Mouse (Mus musculus) midbrain, embryonic 10.5 days (tissue): ENCODE measurements at regions not wholly inside any gene's neighbourhood (a gene's known extent, or its start where the extent isn't known, plus 50 kb on each side); places are given as distances from the start of the nearest gene placed in this dataset.

ENCODE experiments used
- DNase-seq: peaks from one replicate; pipeline ENCODE4 v3.0.0-alpha.2; 2017; ENCODE audit warnings: low spot score
- H3K27ac ChIP-seq: fragments of 300-500 bp; sonication (generic); replicated peaks from 2 replicates; pipeline ENCODE4 v1.5.1; 2016; ENCODE audit warnings: mild to moderate bottlenecking
- H3K27me3 ChIP-seq: fragments of 300-500 bp; sonication (generic); 2 replicates; pipeline ENCODE4 v1.6.1; 2016; ENCODE audit warnings: low read depth, mild to moderate bottlenecking; ENCODE audit not compliant: poor library complexity, severe bottlenecking
- H3K36me3 ChIP-seq: fragments of 300-500 bp; sonication (generic); 2 replicates; pipeline ENCODE4 v1.6.1; 2016; ENCODE audit warnings: mild to moderate bottlenecking, moderate library complexity
- H3K4me1 ChIP-seq: fragments of 300-500 bp; sonication (generic); 2 replicates; pipeline ENCODE4 v1.6.1; 2016
- H3K4me3 ChIP-seq: fragments of 300-500 bp; sonication (generic); 2 replicates; pipeline ENCODE4 v1.5.1; 2016; ENCODE audit warnings: mild to moderate bottlenecking, moderate library complexity
- H3K9me3 ChIP-seq: fragments of 300-500 bp; sonication (generic); replicated peaks from 2 replicates; pipeline ENCODE4 v1.6.1; 2016; ENCODE audit warnings: mild to moderate bottlenecking
- WGBS: fragments of 180-500 bp; shearing (Covaris S2); methylation state at CpG from one replicate; pipeline ENCODE4 v1.1.7; 2016; 5-methylcytosine and 5-hydroxymethylcytosine counted together

GRCm38 (mm10) chr6:148719062-148719461, 112.2 kb downstream of the Ipo8 start:
- H3K4me1 ChIP-seq = no peaks in the 10 kb centered on the region
- DNase-seq = no peak
- no peaks in the 10 kb centered on the region for H3K36me3 ChIP-seq
- no peaks in the 10 kb centered on the region for H3K27me3 ChIP-seq
- H3K9me3 ChIP-seq = no peaks in the 10 kb centered on the region
- H3K27ac ChIP-seq = no peak overlapping the region
- H3K4me3 ChIP-seq = no peak overlapping the region

DNA sequence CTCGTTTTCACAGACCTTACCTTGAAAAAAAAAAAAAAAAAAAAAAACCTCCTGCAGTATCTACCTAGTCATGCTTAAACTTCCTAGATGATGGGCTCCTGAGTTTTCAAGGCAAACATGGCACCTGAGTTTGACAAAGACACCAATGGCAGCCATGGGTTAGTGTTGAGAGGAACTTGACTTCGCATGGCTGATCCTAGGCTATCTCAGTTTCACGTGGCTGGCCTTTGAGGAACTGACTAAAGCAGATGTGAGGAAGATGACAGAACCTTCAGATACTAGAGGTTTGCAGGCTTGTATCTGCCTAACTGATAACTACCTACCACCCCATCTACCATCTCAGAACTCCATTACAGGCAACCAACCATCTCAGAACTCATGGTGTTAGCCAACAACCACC, 120.9 kb downstream of the Ipo8 start:
- H3K9me3 ChIP-seq = no peaks in the 10 kb centered on the region
- no peak overlapping the region for H3K4me3 ChIP-seq
- no peak overlapping the region for H3K27ac ChIP-seq
- H3K27me3 ChIP-seq = no peaks in the 10 kb centered on the region
- DNase-seq = no peak
- 86% methylated on average over 3 of the region's 3 CpGs for WGBS
- H3K36me3 ChIP-seq = no peaks in the 10 kb centered on the region
- H3K4me1 ChIP-seq = no peaks in the 10 kb centered on the region

GRCm38 (mm10) chr6:148708389-148708788, 122.9 kb downstream of the Ipo8 start:
- no peak for DNase-seq
- Histone ChIP-seq H3K36me3 (no peaks in the 10 kb centered on the region), H3K27ac (no peak overlapping the region), H3K4me1 (no peaks in the 10 kb centered on the region), H3K4me3 (no peak overlapping the region), H3K27me3 (no peaks in the 10 kb centered on the region), H3K9me3 (no peaks in the 10 kb centered on the region)
- WGBS = 82% methylated on average over 2 of the region's 2 CpGs

DNA sequence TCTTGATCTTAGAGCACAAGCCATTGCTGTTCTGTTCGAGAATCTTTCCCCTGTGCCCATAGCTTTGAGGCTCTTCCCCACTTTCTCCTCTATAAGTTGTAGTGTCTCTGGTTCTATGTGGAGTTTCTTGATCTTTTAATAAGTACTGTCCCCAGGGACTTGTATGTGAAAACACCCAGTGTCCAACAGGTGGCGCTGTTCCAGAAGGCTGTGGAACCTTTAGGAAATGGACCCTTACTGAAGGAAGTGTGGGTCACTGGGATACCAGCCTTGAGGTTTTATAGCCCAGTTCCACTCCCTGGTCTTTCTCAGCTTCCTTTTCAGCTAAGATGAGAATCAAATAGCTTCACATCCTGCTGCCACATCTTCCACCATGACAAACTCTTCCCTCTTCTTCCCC, 125.6 kb downstream of the Ipo8 start:
- Histone ChIP-seq H3K27ac (no peak overlapping the region), H3K27me3 (no peaks in the 10 kb centered on the region), H3K36me3 (no peaks in the 10 kb centered on the region), H3K4me3 (no peak overlapping the region), H3K4me1 (no peaks in the 10 kb centered on the region), H3K9me3 (no peaks in the 10 kb centered on the region)
- peak; percentile 45 for DNase-seq
- 36% methylated on average over 2 of the region's 2 CpGs for WGBS

DNA sequence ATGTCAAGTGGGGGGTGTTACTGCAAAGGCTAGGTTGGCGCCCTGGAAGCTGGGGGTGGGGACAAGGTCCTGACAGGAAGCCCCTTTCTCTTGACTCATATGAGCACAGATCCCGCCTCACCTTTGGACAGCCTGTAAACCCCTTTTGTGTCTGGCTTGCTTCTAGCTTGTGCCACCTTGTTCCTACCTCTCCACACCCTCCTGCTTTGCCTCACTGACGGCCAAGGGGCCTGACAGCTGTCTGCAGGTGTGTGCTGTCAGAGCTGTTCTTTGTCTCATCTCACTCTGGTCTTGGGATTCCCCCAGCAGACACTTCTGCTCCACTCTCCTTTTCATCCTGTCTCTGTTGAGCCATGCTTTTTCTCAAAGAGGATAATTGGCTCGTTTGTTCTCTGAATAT, 137.9 kb downstream of the Ipo8 start:
- Histone ChIP-seq H3K4me1 (no peaks in the 10 kb centered on the region), H3K27ac (no peak overlapping the region), H3K36me3 (no peaks in the 10 kb centered on the region), H3K9me3 (no peaks in the 10 kb centered on the region), H3K27me3 (no peaks in the 10 kb centered on the region), H3K4me3 (no peak overlapping the region)
- 53% methylated on average over 4 of the region's 4 CpGs for WGBS
- no peak for DNase-seq

DNA sequence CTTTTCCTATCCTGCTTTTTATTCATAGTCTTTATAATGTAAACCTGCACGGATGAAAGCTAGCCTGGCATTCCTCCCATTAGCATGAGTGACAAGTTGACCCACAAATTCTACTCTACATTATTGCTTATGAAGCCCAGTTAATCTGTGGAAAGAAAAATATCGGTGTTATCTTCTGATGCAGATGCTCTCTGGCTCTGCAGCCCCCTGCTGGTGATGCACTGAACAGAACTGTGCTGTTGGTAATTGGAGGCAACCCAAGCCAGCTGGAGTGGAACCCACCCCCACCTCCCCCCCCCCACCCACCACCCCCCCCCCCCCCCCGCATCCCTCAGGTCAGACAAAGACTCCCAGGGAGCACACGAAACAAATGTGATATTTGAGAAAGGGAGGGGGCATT, 143.5 kb downstream of the Ipo8 start:
- no peak overlapping the region for H3K4me3 ChIP-seq
- H3K27me3 ChIP-seq = no peaks in the 10 kb centered on the region
- no peaks in the 10 kb centered on the region for H3K9me3 ChIP-seq
- no peak overlapping the region for H3K27ac ChIP-seq
- no peaks in the 10 kb centered on the region for H3K4me1 ChIP-seq
- DNase-seq = peak; percentile 32
- H3K36me3 ChIP-seq = no peaks in the 10 kb centered on the region
- 43% methylated on average over 4 of the region's 4 CpGs for WGBS

DNA sequence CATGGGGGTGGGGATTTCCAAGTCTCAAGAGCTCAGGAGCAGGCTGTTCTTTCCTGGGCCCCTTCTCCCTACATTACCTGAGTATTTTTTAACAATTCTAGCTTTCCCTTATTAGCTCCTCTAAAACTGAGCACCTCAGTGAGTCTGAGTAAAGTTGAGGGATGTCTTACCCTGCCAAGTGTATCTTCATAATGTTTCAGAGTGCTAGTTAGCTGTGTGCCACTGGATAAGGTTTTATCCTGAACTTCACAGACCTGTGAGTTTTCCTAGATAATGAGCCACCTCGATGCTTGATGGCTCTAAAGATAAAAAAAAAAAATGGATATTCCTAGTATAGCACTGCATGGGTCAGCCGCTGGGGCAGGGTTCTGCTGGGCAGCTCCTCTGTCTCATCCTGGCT, 171.1 kb downstream of the Ipo8 start:
- no peak for DNase-seq
- Histone ChIP-seq H3K4me1 (peaks cover 8% of the 10 kb centered on the region; the same call in 1 of the 2 replicates), H3K36me3 (no peaks in the 10 kb centered on the region), H3K9me3 (no peaks in the 10 kb centered on the region), H3K27ac (no peak overlapping the region), H3K4me3 (no peak overlapping the region), H3K27me3 (no peaks in the 10 kb centered on the region)
- 85% methylated on average over 2 of the region's 2 CpGs for WGBS

DNA sequence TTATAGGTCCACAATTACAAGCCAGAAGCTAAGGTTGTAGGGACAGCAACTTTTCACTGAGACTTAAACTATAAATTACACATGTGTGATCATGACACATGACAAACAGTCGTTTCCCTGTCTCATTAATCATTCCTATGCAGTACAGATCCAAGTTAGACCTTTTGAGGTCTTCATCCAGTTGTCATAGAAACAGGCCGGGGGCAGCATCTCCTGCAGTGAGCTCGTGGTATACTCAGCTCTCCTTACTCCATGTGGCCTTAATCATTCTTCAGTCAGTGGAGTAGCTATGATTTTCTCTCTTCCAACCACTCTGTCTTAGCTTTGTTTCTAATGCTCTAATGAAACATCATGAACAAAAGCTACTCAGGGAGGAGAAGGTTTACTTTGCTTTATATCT, 178.1 kb downstream of the Ipo8 start:
- no peaks in the 10 kb centered on the region for H3K27me3 ChIP-seq
- 60% methylated on average over 3 of the region's 3 CpGs for WGBS
- no peaks in the 10 kb centered on the region for H3K36me3 ChIP-seq

DNA sequence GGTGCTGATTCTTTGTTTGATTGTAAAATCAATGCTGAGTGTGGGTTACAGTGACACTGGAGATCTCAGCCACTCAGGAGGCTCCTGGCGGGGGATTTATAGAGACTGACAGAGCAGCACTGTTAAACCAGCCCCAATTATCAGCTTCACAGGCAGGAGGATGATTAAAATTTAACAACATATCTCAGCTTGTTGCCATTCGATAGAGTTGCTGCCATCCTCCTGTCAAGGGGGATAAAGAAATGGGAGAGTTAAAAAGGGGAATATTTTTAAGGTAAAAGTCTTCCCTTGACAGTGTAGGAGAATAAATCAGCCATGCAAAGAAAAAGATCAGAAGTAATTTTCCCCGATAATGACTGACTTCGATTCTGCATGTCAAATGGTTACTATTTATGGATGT, 178.8 kb downstream of the Ipo8 start:
- H3K27ac ChIP-seq = no peak overlapping the region
- H3K4me1 ChIP-seq = peaks cover 9% of the 10 kb centered on the region
- no peak overlapping the region for H3K4me3 ChIP-seq
- no peaks in the 10 kb centered on the region for H3K36me3 ChIP-seq
- 90% methylated on average over 4 of the region's 4 CpGs for WGBS
- no peaks in the 10 kb centered on the region for H3K9me3 ChIP-seq
- DNase-seq = no peak
- H3K27me3 ChIP-seq = no peaks in the 10 kb centered on the region

More for the DNA sequence above, 178.1 kb downstream of the Ipo8 start:
- Histone ChIP-seq H3K4me1 (peaks cover 12% of the 10 kb centered on the region), H3K9me3 (no peaks in the 10 kb centered on the region), H3K4me3 (no peak overlapping the region), H3K27ac (no peak overlapping the region)
- no peak for DNase-seq

- Histone ChIP-seq H3K27me3 (no peaks in the 10 kb centered on the region), H3K27ac (no peak overlapping the region), H3K36me3 (no peaks in the 10 kb centered on the region), H3K4me1 (peaks cover 9% of the 10 kb centered on the region), H3K4me3 (no peak overlapping the region), H3K9me3 (no peaks in the 10 kb centered on the region)
- 80% methylated on average over 2 of the region's 2 CpGs for WGBS
- DNase-seq = no peak
These were observed 183.6 kb downstream of the Ipo8 start for GRCm38 (mm10) chr6:148647423-148648390.

- H3K4me1 ChIP-seq = no peaks in the 10 kb centered on the region
- H3K9me3 ChIP-seq = no peaks in the 10 kb centered on the region
- H3K27me3 ChIP-seq = no peaks in the 10 kb centered on the region
- H3K4me3 ChIP-seq = no peak overlapping the region
- WGBS = 72% methylated on average over 1 of the region's 1 CpGs
- no peaks in the 10 kb centered on the region for H3K36me3 ChIP-seq
- no peak for DNase-seq
- no peak overlapping the region for H3K27ac ChIP-seq
These were observed 190.7 kb downstream of the Ipo8 start for GRCm38 (mm10) chr6:148640595-148640994.

GRCm38 (mm10) chr6:148634148-148634547, 190.0 kb upstream of the Tmtc1 start:
- Histone ChIP-seq H3K9me3 (no peaks in the 10 kb centered on the region), H3K27ac (no peak overlapping the region), H3K36me3 (no peaks in the 10 kb centered on the region), H3K4me1 (no peaks in the 10 kb centered on the region), H3K4me3 (no peak overlapping the region), H3K27me3 (no peaks in the 10 kb centered on the region)
- DNase-seq = no peak
- 89% methylated on average over 2 of the region's 2 CpGs for WGBS

- WGBS = 87% methylated on average over 1 of the region's 1 CpGs
- no peak overlapping the region for H3K27ac ChIP-seq
- no peaks in the 10 kb centered on the region for H3K36me3 ChIP-seq
- no peaks in the 10 kb centered on the region for H3K4me1 ChIP-seq
- H3K27me3 ChIP-seq = no peaks in the 10 kb centered on the region
- no peak for DNase-seq
- no peaks in the 10 kb centered on the region for H3K9me3 ChIP-seq
- no peak overlapping the region for H3K4me3 ChIP-seq
These were observed 183.0 kb upstream of the Tmtc1 start for GRCm38 (mm10) chr6:148627090-148627605.
